Mouse (Mus musculus) heart, embryonic 15.5 days (tissue): ENCODE results near the gene Chic1. TPM values are rescaled to one million over a fixed set of nuclear protein-coding genes. Genes with fewer than 3 reads are reported as not detected.

Source experiments
- ATAC-seq: fragments of 200-750 bp; cut with Nextera tagmentation; replicated peaks from 2 replicates; pipeline ENCODE4 v1.8.0; 2017; ENCODE audit warnings: low read depth, moderate TSS enrichment; ENCODE audit not compliant: insufficient number of reproducible peaks, insufficient read depth, low FRiP score
- H3K27ac ChIP-seq: fragments of 300-500 bp; sonication (generic); 2 replicates; pipeline ENCODE4 v1.5.1; 2015; ENCODE audit warnings: mild to moderate bottlenecking, inconsistent platforms
- H3K27me3 ChIP-seq: fragments of 300-500 bp; sonication (generic); 2 replicates; pipeline ENCODE4 v1.6.1; 2015; ENCODE audit warnings: inconsistent platforms
- H3K36me3 ChIP-seq: fragments of 300-500 bp; sonication (generic); 2 replicates; pipeline ENCODE4 v1.6.1; 2015; ENCODE audit warnings: mild to moderate bottlenecking, inconsistent platforms
- H3K4me1 ChIP-seq: fragments of 300-500 bp; sonication (generic); replicated peaks from 2 replicates; pipeline ENCODE4 v1.6.1; 2015; ENCODE audit warnings: inconsistent platforms
- H3K4me2 ChIP-seq: fragments of 300-500 bp; sonication (generic); 2 replicates; pipeline ENCODE4 v1.6.1; 2015; ENCODE audit warnings: inconsistent platforms, mild to moderate bottlenecking, moderate library complexity
- H3K4me3 ChIP-seq: fragments of 300-500 bp; sonication (generic); 2 replicates; pipeline ENCODE4 v1.5.1; 2015; ENCODE audit warnings: mild to moderate bottlenecking, inconsistent platforms
- H3K9ac ChIP-seq: fragments of 300-500 bp; sonication (generic); 2 replicates; pipeline ENCODE4 v1.6.1; 2015; ENCODE audit warnings: mild to moderate bottlenecking, inconsistent platforms
- H3K9me3 ChIP-seq: fragments of 300-500 bp; sonication (generic); replicated peaks from 2 replicates; pipeline ENCODE4 v1.6.1; 2016; ENCODE audit warnings: inconsistent platforms
- WGBS: fragments of 180-500 bp; shearing (Covaris S2); methylation state at CpG from one replicate; pipeline ENCODE4 v1.1.7; 2015; ENCODE audit warnings: mixed read lengths; 5-methylcytosine and 5-hydroxymethylcytosine counted together
- polyA plus RNA-seq: library from polyadenylated mRNA; unstranded; fragments of >200 nt; fragmentation: Nextera tagmentation; extraction: Ambion mirVana; gene quantifications from 2 replicates; pipeline ENCODE4 v1.2.1, GENCODE M21; 2015

Chic1 gene
- 1.7 and 2.0 TPM in 2 replicates for polyA plus RNA-seq

GRCm38 (mm10) chrX:103356287-103356686 lies at the start of gene Chic1:
Gene Chic1, plus strand, starts transcription at chrX:103356476.
- Histone ChIP-seq H3K27me3 (peaks cover 48% of the 10 kb centered on the region), H3K4me2 (peak within 1 kb of the TSS; percentile 64), H3K4me3 (peak within 1 kb of the TSS; percentile 61), H3K4me1 (no peaks in the 10 kb centered on the region), H3K9me3 (no peaks in the 10 kb centered on the region), H3K36me3 (no peaks in the 10 kb centered on the region), H3K27ac (no peak within 1 kb of the TSS), H3K9ac (peak within 1 kb of the TSS; percentile 56)
- 11% methylated on average over 34 of the region's 34 CpGs for WGBS
- ATAC-seq: peak; percentile 79; the same call in 1 of the 2 replicates

DNA sequence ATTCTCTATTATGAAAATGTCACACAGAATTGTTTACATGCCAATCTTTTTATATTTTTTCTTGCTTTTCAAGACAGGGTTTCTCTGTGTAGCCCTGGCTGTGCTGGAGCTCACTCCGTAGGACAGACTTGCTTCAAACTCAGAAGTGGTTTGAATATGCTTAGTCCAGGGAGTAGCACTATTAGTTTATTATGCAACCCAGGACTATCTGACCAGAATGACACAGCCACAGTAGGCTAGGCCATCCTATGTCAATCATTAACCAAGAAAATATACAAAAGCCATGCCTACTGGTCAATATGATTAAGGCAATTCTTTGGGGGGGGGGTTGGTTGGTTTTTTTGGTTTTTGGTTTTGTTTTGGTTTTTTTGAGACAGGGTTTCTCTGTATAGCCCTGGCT lies 48.0 kb upstream of the Chic1 start:
- Histone ChIP-seq H3K36me3 (no peaks in the 10 kb centered on the region), H3K4me3 (no peak overlapping the region), H3K27ac (no peak overlapping the region), H3K9ac (no peak overlapping the region), H3K4me1 (no peaks in the 10 kb centered on the region), H3K27me3 (peaks cover 24% of the 10 kb centered on the region; the same call in 1 of the 2 replicates), H3K4me2 (no peak overlapping the region), H3K9me3 (no peaks in the 10 kb centered on the region)
- ATAC-seq: no peak
- WGBS: 78% methylated on average over 1 of the region's 1 CpGs

- Histone ChIP-seq H3K9me3 (no peaks in the 10 kb centered on the region), H3K9ac (no peak overlapping the region), H3K4me3 (no peak overlapping the region), H3K27ac (no peak overlapping the region), H3K4me2 (no peak overlapping the region), H3K27me3 (peaks cover 22% of the 10 kb centered on the region), H3K36me3 (no peaks in the 10 kb centered on the region), H3K4me1 (no peaks in the 10 kb centered on the region)
- 87% methylated on average over 3 of the region's 3 CpGs for WGBS
- no peak for ATAC-seq
Observed at GRCm38 (mm10) chrX:103311723-103312122, 44.6 kb upstream of the Chic1 start.

DNA sequence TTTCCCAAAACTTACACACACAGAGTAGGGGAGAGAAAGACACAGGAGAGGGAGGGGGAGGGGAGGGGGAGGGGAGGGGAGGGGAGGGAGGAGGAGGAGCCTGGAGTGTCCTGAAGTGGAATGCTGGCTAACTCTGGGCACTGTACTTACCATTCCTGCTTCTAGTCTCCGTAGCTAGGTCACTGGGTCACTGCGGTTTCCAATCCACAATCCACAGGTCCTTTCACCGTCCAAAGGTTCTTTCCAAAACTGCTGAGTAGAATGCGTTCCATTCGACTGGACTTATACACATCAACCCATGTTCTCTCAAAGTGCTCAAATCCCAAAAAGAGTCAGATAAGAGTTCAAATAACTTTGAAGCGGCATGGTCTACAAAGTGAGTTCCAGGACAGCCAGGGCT lies 42.1 kb upstream of the Chic1 start:
- 67% methylated on average over 6 of the region's 6 CpGs for WGBS
- no peak overlapping the region for H3K4me2 ChIP-seq
- H3K4me3 ChIP-seq: no peak overlapping the region
- no peaks in the 10 kb centered on the region for H3K9me3 ChIP-seq
- peaks cover 38% of the 10 kb centered on the region for H3K27me3 ChIP-seq
- no peaks in the 10 kb centered on the region for H3K36me3 ChIP-seq
- H3K27ac ChIP-seq: no peak overlapping the region
- H3K9ac ChIP-seq: no peak overlapping the region
- no peaks in the 10 kb centered on the region for H3K4me1 ChIP-seq
- no peak for ATAC-seq

GRCm38 (mm10) chrX:103321146-103321545 lies 35.1 kb upstream of the Chic1 start, which contains the start of gene Cdx4:
Gene Cdx4, plus strand, starts transcription at chrX:103321398.
- no peak for ATAC-seq
- peak within 1 kb of the TSS; percentile 42 for H3K4me2 ChIP-seq
- no peak within 1 kb of the TSS for H3K27ac ChIP-seq
- no peak within 1 kb of the TSS for H3K9ac ChIP-seq
- peaks cover 80% of the 10 kb centered on the region for H3K27me3 ChIP-seq
- no peaks in the 10 kb centered on the region for H3K36me3 ChIP-seq
- H3K4me1 ChIP-seq: no peaks in the 10 kb centered on the region
- 17% methylated on average over 13 of the region's 13 CpGs for whole genome bisulfite sequencing
- no peaks in the 10 kb centered on the region for H3K9me3 ChIP-seq
- H3K4me3 ChIP-seq: peak within 1 kb of the TSS; percentile 13; the same call in 1 of the 2 replicates

GRCm38 (mm10) chrX:103325900-103326299 lies 30.4 kb upstream of the Chic1 start:
- Histone ChIP-seq H3K9me3 (no peaks in the 10 kb centered on the region), H3K4me1 (no peaks in the 10 kb centered on the region), H3K27ac (no peak overlapping the region), H3K36me3 (no peaks in the 10 kb centered on the region), H3K4me3 (no peak overlapping the region), H3K4me2 (no peak overlapping the region), H3K27me3 (peaks cover 72% of the 10 kb centered on the region), H3K9ac (no peak overlapping the region)
- no peak for ATAC-seq
- 60% methylated on average over 3 of the region's 3 CpGs for WGBS

DNA sequence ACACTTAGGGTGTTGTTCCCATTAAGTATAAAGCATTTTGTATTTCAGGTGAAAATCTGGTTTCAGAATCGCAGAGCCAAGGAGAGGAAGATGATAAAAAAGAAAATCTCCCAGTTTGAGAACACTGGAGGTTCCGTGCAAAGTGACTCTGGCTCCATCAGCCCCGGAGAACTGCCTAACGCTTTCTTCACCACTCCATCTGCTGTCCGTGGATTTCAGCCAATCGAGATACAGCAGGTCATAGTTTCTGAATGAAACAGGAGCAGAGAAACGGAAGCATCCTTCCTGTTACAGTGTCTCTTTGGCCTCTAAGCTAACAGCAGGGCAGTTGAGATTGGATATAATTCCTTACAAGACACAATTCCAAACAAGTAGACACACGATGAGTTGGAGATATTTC lies 26.9 kb upstream of the Chic1 start:
- Histone ChIP-seq H3K9ac (no peak overlapping the region), H3K4me2 (no peak overlapping the region), H3K4me1 (no peaks in the 10 kb centered on the region), H3K36me3 (no peaks in the 10 kb centered on the region), H3K27ac (no peak overlapping the region), H3K9me3 (no peaks in the 10 kb centered on the region), H3K27me3 (peaks cover 57% of the 10 kb centered on the region), H3K4me3 (no peak overlapping the region)
- 50% methylated on average over 8 of the region's 8 CpGs for WGBS
- ATAC-seq: no peak

GRCm38 (mm10) chrX:103331125-103331858 lies 25.0 kb upstream of the Chic1 start:
- 41% methylated on average over 5 of the region's 5 CpGs for WGBS
- Histone ChIP-seq H3K4me3 (no peak overlapping the region), H3K27ac (no peak overlapping the region), H3K9me3 (no peaks in the 10 kb centered on the region), H3K27me3 (peaks cover 42% of the 10 kb centered on the region), H3K4me2 (no peak overlapping the region), H3K36me3 (no peaks in the 10 kb centered on the region), H3K9ac (no peak overlapping the region), H3K4me1 (no peaks in the 10 kb centered on the region)
- no peak for ATAC-seq

GRCm38 (mm10) chrX:103341369-103342113 lies 14.7 kb upstream of the Chic1 start:
- H3K27me3 ChIP-seq: peaks cover 17% of the 10 kb centered on the region
- H3K4me3 ChIP-seq: no peak overlapping the region
- H3K36me3 ChIP-seq: no peaks in the 10 kb centered on the region
- WGBS: 61% methylated on average over 3 of the region's 3 CpGs
- H3K27ac ChIP-seq: no peak overlapping the region
- H3K9me3 ChIP-seq: no peaks in the 10 kb centered on the region
- no peak overlapping the region for H3K9ac ChIP-seq
- no peak overlapping the region for H3K4me2 ChIP-seq
- H3K4me1 ChIP-seq: no peaks in the 10 kb centered on the region
- no peak for ATAC-seq

GRCm38 (mm10) chrX:103355784-103356183 lies 492 bp upstream of the Chic1 start:
- Histone ChIP-seq H3K4me3 (peak overlapping the region; percentile 61), H3K27me3 (peaks cover 50% of the 10 kb centered on the region), H3K9ac (no peak overlapping the region), H3K36me3 (no peaks in the 10 kb centered on the region), H3K4me2 (peak overlapping the region; percentile 64), H3K9me3 (no peaks in the 10 kb centered on the region), H3K27ac (no peak overlapping the region), H3K4me1 (no peaks in the 10 kb centered on the region)
- no peak for ATAC-seq
- 38% methylated on average over 5 of the region's 5 CpGs for WGBS

GRCm38 (mm10) chrX:103356761-103357236 lies 523 bp downstream of the Chic1 start:
- peaks cover 51% of the 10 kb centered on the region for H3K27me3 ChIP-seq
- H3K9me3 ChIP-seq: no peaks in the 10 kb centered on the region
- no peaks in the 10 kb centered on the region for H3K4me1 ChIP-seq
- peak overlapping the region; percentile 64 for H3K4me2 ChIP-seq
- peak overlapping the region; percentile 61 for H3K4me3 ChIP-seq
- no peak; the same call in 1 of the 2 replicates for ATAC-seq
- H3K9ac ChIP-seq: peak overlapping the region; percentile 56
- H3K27ac ChIP-seq: no peak overlapping the region
- WGBS: 8% methylated on average over 24 of the region's 24 CpGs
- H3K36me3 ChIP-seq: no peaks in the 10 kb centered on the region
